Mouse (Mus musculus) inflammation-experienced regulatory T-cells, adult 6 months (primary cell): Measurements from ENCODE around the gene Hadha. TPM values are rescaled to one million over a fixed set of nuclear protein-coding genes. Genes with fewer than 3 reads are reported as not detected.

Experiments
- ATAC-seq: one replicate; pipeline ENCODE4 v1.8.0; 2017
- polyA plus RNA-seq, 3 experiments: library from polyadenylated mRNA; unstranded; fragments of 100-300 nt; shearing (Covaris generic); gene quantifications; one replicate each; pipeline ENCODE4 v1.2.1; 2017

Gene Hadha
- polyA plus RNA-seq, 3 experiments from 2014 or later = 79.2 to 82.8 (median 79.2) TPM

DNA sequence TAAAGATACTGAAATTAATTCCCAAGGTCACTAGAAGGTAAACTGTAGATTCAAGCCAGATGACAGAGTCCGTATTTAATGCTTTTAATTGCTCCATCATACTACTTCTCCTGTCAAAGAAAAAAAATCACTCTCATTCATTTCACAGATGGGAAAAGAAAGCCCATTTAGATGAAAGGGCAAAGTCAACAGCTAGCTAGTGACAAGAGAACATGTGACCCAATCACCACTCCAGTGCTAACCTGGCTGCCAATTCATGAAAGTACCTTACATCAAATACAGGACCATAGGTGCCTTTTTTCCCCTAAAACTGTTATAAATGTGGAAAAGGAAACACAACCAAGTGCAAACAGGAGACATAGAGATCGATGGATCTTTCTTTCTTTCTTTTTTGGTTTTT, 1.7 kb downstream of the Hadha start:
- ATAC-seq = no peak

DNA sequence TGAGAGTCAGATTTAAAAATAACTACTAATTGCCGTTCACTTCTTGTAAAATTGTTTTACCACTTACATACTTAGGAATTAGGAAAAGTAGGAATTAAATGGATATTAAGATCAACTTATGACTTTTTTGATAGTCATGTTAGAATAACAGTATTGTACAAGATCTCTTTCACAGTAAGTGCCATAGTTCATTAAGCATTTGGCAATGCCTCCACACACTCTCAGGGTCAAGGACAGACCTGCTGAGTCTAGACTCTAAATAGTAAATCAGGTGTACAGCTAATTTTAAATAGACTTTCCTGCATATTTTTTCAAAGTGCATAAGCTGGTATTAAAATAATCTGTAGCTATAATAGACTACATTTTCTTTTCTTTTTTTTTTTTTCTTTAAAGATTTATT, 2.5 kb downstream of the Hadha start:
- no peak for ATAC-seq

DNA sequence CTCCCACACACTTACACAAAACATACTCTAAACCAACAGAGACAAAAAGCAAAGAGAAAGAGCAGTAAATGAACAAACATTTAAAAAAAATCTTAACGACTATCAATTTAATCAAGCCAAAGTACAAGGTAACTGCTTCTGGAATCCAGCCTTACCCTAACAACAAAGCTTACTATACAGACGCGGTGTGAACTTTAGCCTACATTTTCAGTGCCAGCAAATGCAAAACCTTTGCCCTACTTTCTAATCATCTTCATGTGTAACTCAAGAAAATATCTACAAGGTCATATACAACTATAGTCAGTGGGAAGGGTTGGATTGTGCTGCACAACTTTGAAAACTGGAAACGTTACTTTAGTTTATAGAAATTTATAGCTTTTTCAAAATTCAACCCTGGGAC, 3.0 kb downstream of the Hadha start:
- ATAC-seq = no peak

DNA sequence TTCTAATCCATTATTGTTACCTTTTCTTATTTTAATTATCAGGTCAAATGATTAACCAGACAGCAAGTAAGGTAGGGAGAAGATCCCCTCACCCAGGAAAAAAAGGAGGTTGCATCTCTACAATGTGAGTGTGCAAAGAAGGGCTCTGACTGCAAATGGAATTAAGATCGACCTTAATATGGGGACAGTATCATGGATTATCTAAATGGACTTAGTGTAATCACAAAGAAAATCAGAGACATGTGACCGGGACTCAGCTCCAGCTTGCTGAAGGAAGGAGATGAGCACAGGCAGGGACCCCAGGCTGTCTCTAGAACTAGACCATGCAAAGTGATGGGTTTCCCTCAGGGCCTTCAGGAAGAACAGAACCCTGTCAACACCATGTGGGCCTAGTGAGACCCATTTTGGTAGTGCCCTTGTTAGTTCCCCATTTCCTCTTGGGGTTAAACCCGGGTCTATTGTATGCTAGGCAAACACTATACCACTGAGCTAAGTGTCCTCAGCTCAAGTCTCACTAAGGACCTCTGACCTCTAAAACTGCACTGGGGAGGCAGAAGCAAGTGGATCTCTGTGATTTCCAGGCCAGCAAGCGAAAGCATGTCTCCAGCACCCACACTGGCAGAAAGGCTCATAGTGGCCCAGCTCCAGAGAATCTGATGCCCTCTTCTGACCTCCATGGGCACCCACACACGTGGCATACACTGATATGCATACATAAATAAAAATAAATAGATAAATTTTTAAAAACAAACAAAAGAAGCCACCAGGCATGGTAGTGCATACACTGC, 6.6 kb downstream of the Hadha start:
- ATAC-seq = no peak

DNA sequence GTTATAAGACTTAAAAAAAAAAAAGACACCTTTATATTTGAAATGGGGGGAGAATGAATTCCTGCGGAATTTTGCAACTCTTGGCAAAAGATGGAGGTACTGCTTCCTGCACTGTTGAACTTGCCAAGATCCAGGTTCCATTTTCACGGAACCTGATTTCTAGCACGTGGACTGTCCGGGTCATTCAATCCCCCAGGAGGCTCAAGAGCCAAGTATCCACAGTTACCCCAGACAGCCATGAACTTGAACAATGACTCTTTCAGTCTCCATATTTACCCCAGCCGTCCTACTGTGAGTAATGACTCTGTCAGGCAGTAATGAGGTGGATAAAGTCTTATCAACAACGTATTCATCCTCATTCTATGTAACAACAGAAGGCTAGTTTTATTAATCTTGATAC, 8.4 kb downstream of the Hadha start:
- ATAC-seq = no peak

DNA sequence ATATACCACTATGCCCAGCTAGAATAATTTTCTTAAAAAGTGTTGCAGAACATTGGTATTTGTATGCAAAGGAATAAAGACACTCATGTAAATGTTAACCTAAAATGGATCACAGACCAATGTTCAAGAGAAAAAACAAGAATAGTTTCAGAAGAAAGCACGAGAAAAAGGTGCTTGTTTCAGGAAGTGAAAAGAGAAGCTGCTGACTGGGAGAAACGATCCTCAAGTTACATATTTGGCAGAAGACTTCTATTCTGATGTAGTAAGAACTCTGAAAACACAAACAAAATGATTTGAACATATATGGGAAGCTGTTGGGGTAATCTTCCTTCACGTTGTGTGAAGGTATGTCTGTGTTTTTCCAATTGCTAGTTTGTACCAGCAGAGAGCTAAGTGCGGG, 16.8 kb downstream of the Hadha start:
- no peak for ATAC-seq

DNA sequence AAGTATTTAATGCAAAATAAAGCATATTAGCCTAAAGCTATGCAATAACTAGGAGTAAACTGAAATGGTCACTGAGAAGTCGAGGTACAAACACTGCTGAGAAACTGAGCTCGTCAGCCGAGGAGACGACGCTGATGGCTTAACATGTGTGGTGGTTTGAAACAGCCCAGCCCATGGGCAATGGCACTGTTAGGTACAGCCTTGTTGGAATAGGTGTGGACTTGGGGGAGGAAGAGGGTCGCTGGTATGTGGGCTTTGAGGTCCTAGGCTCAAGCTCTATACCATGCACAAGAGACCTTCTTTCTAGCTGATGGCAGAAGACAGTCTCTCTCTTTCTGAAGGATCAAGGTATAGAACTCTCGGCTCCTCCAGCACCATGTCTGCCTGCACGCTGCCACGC, 17.7 kb downstream of the Hadha start:
- no peak for ATAC-seq

DNA sequence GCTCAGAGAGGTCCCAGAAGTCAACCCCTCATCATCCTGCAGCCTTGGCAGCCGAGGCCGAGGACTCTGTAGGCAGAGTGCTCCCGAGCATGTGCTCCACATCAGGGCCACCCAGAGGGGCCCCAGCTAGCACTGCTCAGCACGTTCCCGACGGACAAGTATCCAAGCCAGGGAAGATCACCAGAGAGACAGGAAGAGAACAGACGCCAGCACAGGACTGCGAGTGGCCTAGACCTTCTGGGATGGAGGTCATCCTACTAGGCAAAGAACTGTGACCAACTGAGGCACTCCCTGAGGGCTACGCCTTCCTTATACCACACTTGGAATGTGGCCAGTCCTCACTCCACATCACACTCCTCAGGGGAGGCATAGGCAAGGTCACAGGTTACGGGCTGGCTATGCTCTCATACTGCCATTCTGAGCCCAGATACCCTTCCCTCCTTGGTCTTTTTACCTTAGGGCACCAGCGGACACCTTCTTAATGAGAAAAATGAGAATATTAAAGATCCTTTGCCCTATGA, 19.2 kb downstream of the Hadha start:
- ATAC-seq = no peak

DNA sequence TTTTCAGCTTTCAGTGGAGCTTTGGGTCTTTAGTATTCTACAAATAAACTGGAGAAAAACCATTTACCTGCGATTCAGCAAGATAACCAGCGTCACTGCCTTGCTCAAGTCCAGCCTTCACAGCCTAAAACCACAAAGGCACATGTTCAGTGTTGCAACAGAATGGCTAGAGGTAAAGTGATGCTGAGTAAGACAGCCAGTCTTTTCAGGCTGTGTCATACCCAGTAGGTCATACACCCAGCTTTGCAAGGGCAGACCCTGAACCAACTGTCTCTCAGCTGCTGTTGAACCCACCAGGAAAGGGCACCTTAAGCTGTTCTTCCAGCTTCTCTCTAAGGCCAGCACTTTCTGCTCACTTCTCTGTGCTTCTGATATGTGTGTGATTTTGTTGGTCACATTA, 22.8 kb downstream of the Hadha start:
- ATAC-seq = no peak

DNA sequence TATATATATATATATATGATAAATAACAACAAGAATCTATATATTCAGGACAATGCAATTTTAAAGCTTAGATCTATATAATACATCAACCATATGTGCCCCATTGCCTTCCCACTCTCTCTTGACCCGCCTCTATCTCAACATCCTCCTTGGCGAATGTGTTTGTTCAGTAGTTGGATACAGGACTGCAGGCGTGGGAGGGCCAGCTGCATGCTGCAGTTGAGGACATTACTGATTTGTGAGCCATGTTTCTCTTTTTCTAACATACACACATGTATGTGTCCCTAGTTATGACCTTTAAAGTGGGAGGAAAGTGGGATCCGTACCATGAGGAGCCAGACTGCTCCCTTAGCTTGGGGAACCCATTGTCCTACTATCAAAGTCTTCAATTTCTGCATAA, 23.7 kb downstream of the Hadha start:
- ATAC-seq = no peak

DNA sequence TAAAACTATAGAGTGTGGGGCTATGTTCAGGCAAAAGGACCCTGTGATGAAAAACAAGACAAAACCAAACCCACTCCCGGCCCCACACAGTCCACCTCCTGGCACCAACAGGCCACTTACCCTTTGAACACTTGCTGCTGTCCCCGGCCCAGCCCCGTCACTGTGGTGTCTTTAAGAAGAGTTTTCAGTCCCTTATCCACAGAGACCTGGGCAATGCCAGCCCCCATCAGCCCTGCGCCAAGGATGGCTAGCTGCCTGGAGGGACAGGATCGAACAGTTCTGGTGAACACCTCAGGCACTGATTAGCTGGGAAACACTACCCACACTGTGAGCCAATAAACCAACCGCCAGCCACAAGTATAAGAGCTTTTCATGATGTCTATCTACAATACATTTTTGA, 26.3 kb downstream of the Hadha start:
- ATAC-seq = no peak

DNA sequence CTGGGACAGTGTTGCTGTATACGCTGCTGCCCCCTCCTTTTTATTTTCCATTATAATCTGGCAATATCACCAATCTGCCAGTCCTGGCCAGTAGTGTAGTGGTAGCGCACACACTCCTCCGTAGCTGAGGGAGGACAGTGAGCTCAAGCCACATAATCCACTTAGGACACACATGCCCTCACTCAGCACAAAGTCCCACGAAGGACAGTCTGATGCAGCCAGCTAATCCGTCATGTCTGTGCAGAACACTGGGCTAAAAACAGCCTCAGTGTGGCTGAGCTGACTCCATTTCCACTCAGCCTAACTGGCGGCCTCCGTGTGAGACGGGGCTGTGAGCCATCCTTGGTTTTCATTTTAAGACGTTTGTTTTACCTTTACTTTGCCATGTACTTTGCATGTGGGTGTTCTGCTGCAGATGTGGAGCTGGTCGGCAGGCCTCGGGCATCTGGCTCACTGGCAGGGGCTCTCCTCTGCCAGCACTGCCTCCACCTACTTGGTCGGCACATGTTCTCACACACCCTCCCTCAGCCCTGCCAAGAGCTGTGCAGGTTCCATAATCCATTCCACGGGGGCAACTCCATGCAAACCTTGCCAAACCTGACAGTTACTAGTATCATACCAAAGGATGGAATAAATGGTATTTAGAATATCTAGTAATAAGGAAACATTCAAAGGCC, 26.9 kb downstream of the Hadha start:
- ATAC-seq = no peak

DNA sequence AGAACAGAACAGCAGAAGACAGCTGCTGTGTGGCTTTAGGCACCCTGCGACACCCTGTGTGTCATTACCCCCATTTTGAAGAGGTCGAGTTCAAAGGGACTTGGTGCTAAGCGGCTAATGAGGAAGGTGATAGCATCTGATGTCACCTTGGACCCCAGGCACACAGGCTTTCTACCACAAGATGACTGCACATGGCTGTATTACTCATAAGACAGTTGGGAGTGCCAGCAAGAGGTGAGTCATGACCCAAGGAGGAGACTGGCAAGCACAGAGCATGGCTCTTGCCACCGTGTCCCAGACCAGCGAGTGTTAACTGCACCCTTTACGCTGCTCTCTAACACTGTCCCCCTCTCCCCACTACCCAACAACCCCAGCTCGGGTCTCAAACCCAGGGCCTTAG, 28.2 kb downstream of the Hadha start:
- ATAC-seq = no peak

DNA sequence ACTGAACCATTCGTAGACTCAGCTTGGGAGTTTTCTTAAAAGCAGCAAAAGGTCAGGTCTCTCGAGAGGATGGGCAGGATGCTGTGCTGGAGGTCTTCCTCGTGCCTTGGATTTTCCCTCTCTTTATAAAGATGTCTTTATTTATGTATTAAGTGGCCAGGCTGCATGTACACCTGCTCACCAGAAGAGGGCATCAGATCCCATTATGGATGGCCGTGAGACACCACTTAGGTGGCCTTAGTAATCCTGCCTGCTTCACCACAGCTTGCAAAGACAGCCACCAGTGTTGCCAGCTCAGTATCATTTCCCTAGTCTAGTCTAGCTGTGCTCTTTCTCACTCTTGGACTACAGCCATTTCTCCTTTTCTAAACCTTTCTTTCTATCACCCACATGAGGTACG, 29.4 kb downstream of the Hadha start:
- ATAC-seq = no peak

DNA sequence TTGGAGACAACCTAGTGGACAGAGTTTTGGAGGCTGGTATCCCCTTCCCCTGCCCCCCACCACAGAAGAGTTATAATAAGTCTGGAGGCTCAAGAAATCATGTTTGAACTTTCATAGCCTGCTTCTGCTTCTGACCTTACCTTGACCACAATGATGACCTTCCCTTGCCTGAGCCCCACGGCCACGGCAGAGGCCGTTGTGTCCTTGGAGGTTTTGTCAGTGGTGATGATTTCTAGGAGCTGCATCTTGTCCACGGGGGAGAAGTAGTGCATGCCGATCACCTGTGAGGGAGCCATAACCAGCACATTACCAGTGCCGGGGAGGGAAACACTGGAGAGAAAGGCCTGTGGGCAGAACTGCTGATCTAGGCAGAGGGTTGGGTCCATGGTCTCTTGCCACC, 32.5 kb downstream of the Hadha start:
- no peak for ATAC-seq

DNA sequence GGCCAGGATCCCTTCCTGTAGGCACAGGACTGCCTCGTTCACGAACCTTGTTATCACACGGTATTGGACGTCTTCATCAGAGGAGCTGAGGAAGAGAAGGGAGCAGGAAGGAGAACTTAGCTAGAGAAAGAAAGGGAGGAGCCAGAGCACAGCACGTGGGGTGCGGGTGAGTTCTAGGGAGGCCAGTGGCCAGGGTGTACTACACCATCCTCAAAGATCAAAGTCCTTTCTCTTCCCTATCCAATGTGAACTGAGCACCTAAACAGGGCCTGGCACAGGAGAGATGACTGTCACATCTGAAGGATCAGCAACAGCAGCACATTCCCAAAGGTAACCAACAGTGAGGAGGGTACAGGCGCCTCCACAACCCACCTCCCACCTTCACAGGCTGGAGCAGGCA, 34.9 kb downstream of the Hadha start:
- no peak for ATAC-seq

DNA sequence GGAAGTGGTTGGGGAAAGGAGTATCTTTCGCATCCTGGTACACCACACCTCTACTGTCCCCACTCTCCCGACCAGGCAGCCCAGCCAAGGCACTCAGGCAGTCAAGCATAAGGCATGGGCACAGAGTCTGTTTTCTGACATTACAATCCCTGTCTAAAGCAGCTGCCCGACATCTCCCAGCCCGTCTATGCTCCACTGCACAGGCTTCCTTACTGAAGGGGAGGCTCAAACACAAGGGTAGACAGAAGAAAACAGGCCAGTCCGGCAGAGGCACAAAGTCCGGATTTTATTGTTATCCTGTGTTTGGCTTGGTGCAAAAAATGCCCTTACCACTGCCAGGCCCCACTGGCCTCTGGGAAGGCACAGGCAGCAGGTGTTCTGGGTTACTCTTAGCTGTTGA, 35.8 kb downstream of the Hadha start:
- no peak for ATAC-seq

DNA sequence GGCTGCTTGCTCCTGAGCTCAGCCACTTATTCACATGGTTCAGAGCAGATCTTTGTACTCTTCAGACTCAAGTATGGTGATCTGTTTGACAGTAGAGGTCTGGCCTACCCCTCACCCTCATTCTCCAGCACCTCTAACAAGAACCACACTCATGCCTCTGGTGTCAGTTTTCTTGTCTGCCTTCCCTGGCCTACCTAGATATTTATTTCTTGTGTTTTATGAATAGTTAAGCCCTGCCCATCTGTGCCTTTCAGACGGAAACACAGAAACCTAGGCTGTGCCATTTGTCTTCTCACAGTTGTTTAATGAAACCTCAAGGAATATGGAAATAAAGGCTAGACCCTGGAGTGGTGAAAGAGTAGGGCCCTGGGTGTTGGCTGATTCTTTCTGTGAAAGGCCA, 36.9 kb downstream of the Hadha start:
- ATAC-seq = no peak

DNA sequence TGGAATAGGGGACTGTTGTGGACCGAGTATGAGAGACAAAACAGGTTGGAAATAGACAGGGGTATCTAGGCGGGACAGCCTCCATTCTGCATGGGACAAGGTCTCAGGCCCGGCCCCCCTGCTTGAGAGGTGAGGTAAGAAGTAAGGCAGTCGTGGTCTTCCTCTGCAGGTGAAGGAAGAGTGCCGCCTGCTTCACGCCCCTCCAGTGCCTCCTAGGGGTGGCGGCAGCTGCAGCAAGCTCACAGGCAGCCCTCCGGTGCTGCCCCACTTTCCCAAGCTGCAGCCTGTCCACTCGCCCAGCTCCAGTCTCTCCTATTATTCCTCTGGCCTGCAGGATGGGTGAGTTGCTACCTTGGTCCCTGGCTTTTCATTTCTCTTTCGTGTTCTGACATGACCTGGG, 39.2 kb downstream of the Hadha start:
- no peak for ATAC-seq

DNA sequence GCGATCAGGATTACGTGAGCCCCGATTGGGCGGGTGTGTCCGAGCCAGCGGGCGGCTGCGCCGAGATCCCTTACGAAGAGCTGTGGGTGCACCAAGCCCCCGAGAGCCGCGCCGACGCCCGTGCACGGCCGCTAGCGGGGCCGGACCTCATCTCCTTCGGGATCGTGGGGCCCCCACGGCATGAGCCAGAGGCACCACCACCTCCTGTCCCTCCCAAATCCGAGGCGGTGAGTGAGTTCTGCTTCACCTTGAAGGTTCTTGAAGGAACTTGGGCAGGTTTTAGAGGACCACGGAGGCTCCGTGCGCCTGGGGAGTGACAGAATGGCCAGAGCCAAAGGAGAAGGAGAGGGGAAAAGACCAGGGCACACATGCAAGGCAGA, 40.2 kb downstream of the Hadha start:
- ATAC-seq = no peak

DNA sequence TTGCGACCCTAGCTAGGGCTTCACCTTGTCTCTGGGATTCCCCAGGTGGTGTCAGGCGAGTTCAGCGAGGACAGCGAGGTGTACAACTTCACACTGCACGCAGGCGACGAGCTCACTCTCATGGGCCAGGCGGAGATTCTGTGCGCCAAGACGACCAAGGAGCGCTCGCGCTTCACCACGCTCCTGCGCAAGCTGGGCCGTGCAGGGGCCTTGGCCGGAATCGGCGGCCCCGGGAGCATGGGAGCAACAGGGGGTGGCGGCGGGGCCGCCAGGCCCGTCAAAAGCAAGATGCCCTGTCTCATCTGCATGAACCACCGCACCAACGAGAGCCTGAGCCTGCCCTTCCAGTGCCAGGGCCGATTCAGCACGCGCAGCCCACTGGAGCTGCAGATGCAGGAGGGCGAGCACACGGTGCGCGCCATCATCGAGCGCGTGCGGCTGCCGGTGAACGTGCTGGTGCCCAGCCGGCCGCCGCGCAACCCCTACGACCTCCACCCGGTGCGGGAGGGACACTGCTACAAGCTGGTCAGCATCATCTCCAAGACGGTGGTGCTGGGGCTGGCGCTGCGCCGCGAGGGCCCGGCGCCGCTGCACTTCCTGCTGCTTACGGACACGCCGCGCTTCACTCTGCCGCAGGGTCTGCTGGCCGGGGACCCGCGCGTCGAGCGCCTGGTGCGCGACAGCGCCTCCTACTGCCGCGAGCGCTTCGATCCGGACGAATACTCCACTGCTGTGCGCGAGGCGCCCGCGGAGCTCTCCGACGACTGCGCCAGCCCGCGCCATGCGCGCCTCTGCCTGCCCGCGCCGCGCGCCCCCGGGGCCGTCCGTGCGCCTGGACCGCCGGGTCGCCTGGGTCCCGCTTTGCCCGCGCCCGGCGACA, 40.8 kb downstream of the Hadha start:
- ATAC-seq = peak; percentile 63

DNA sequence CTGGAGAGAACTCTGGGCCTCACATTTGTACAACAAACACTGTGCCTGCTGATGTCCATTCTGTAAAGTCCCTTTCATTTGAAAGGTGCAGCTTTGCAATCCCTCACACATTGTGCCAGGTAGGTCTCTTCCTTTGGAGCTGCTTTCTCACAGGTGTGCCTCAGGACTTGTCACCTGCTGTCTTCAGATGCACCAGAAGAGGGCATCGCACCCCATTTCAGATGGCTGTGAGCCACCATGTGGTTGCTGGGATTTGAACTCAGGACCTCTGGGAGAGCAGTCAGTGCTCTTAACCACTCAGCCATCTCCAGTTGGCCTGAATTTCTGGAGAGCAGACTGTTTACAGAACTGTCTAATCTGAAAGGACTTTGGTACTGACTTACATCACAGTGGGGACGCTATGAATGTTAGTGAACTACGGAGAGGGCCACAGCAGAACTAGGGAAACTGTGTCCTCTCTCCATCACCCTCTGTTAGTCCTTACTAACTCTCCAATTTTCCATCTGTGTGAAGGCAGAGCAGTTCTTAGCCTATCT, 42.4 kb downstream of the Hadha start:
- no peak for ATAC-seq

DNA sequence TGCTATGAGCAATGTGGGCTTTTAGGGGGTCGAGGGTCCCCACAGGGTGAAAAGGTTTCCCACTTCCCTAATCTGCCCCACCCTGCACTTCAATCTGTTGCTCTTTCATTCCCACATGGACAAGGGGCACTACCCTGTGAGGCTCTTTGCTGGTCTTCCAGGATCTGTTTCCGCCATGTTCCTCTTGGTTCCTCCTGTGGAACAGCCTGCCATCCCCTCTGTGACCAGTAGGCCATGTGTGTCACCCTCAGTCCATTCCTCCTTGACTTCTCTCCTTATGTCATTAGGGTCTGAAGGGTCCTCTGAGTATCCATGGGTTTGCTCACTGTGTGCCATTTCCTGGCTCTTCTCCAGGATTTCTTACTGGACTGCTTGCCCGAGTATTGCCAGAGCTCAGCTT, 43.2 kb downstream of the Hadha start:
- ATAC-seq = no peak
